Mouse (Mus musculus): ENCODE results near the gene Gm10203. TPM values are rescaled to one million over a fixed set of nuclear protein-coding genes. Genes with fewer than 3 reads are reported as not detected.
"Not testable (repeated sequence)": the region's sequence is repeated elsewhere in the genome, so short reads cannot be mapped to it uniquely, and the experiment has no call there.

The Gm10203 gene
- total RNA-seq, 2 experiments from 2014 or later: not detected

GRCm38 (mm10) chr6:149134391-149135150 lies 4.6 kb downstream of the Gm10203 start:
- no peak for DNase-seq (ENCODE audit: low spot score)

GRCm38 (mm10) chr6:149135631-149136030 lies 5.7 kb downstream of the Gm10203 start:
- DNase-seq (ENCODE audit: low spot score): no peak

GRCm38 (mm10) chr6:149137936-149138335 lies 8.0 kb downstream of the Gm10203 start:
- DNase-seq (ENCODE audit: low spot score): no peak

- DNase-seq (ENCODE audit: low spot score): no peak
Observed at GRCm38 (mm10) chr6:149139011-149139410, 9.0 kb downstream of the Gm10203 start.

- no peak for DNase-seq (ENCODE audit: low spot score)
Observed at GRCm38 (mm10) chr6:149139471-149139870, 9.5 kb downstream of the Gm10203 start, which contains the start of gene Etfbkmt. Etfbkmt (plus strand) TSS chr6:149139849.

GRCm38 (mm10) chr6:149141393-149142173 lies 11.6 kb downstream of the Gm10203 start:
- peak; percentile 87 for DNase-seq (ENCODE audit: low spot score)

- DNase-seq (ENCODE audit: low spot score): no peak
Observed at GRCm38 (mm10) chr6:149145143-149145542, 15.2 kb downstream of the Gm10203 start.

GRCm38 (mm10) chr6:149148436-149149229 lies 18.7 kb downstream of the Gm10203 start:
- no peak for DNase-seq (ENCODE audit: low spot score)

GRCm38 (mm10) chr6:149152119-149152518 lies 22.1 kb downstream of the Gm10203 start:
- no peak for DNase-seq (ENCODE audit: low spot score)

GRCm38 (mm10) chr6:149153473-149154115 lies 23.6 kb downstream of the Gm10203 start:
- no peak for DNase-seq (ENCODE audit: low spot score)

GRCm38 (mm10) chr6:149154116-149155030 lies 24.4 kb downstream of the Gm10203 start:
- DNase-seq (ENCODE audit: low spot score): no peak

- no peak for DNase-seq (ENCODE audit: low spot score)
Observed at GRCm38 (mm10) chr6:149155031-149155841, 25.3 kb downstream of the Gm10203 start.

- DNase-seq (ENCODE audit: low spot score): not testable (repeated sequence)
Observed at GRCm38 (mm10) chr6:149167038-149167437, 37.1 kb downstream of the Gm10203 start.

- no peak for DNase-seq (ENCODE audit: low spot score)
Observed at GRCm38 (mm10) chr6:149167672-149168071, 37.7 kb downstream of the Gm10203 start.

- no peak for DNase-seq (ENCODE audit: low spot score)
Observed at GRCm38 (mm10) chr6:149168436-149168835, 38.5 kb downstream of the Gm10203 start.

GRCm38 (mm10) chr6:149169965-149170364 lies 40.0 kb downstream of the Gm10203 start:
- not testable (repeated sequence) for DNase-seq (ENCODE audit: low spot score)

- no peak for DNase-seq (ENCODE audit: low spot score)
Observed at GRCm38 (mm10) chr6:149173831-149174625, 44.1 kb downstream of the Gm10203 start.

GRCm38 (mm10) chr6:149174932-149175570 lies 45.1 kb downstream of the Gm10203 start:
- DNase-seq (ENCODE audit: low spot score): no peak

All from gastrocnemius, adult 18-20 months (tissue).